Mouse (Mus musculus) T-helper 2 cell (primary cell): Measurements from ENCODE around the gene Polq.

Experiments used
- in situ Hi-C: fragments of 300-600 bp; cut with MboI, MseI; formaldehyde crosslinking; loops from one replicate; pipeline ENCODE4 v1.15.1; 2025; ENCODE audit warnings: high pct_unique_total_duplicates

Gene Polq

GRCm38 (mm10) chr16:37011061-37011921 is at the start of gene Polq:
Polq (plus strand) TSS chr16:37011786.
- in situ Hi-C loops, result no loop called here

- in situ Hi-C loops, result loop anchor here (5.0 to 10.0 kb wide), 2 partner anchors 34 to 1299 kb away; no protein-coding TSS in a partner anchor
Measured at GRCm38 (mm10) chr16:36963415-36963814, 48.2 kb upstream of the Polq start.

- in situ Hi-C loops, result no loop called here
Measured at GRCm38 (mm10) chr16:36979127-36979526, 32.5 kb upstream of the Polq start.

GRCm38 (mm10) chr16:36983796-36984195 is 27.8 kb upstream of the Polq start:
- in situ Hi-C loops, result no loop called here

- in situ Hi-C loops, result no loop called here
Measured at GRCm38 (mm10) chr16:36985636-36986042, 25.9 kb upstream of the Polq start.

GRCm38 (mm10) chr16:36987399-36987798 is 24.2 kb upstream of the Polq start:
- in situ Hi-C loops, result no loop called here

- in situ Hi-C loops, result no loop called here
Measured at GRCm38 (mm10) chr16:36988066-36988465, 23.5 kb upstream of the Polq start.

GRCm38 (mm10) chr16:36989493-36989892 is 22.1 kb upstream of the Polq start:
- in situ Hi-C loops, result no loop called here

GRCm38 (mm10) chr16:36989999-36990625 is 21.5 kb upstream of the Polq start, which contains the start of gene Fbxo40:
Fbxo40 (minus strand) TSS chr16:36990467.
- in situ Hi-C loops, result no loop called here

- in situ Hi-C loops, result loop anchor here (5.0 kb wide), 1 partner anchor 35 kb away; no protein-coding TSS in a partner anchor
Measured at GRCm38 (mm10) chr16:36997650-36998049, 13.9 kb upstream of the Polq start.

- in situ Hi-C loops, result loop anchor here (5.0 kb wide), 1 partner anchor 37 kb away; no protein-coding TSS in a partner anchor
Measured at GRCm38 (mm10) chr16:36999366-36999972, 12.1 kb upstream of the Polq start.

GRCm38 (mm10) chr16:37009262-37009661 is 2.3 kb upstream of the Polq start:
- in situ Hi-C loops, result loop anchor here (5.0 kb wide), 1 partner anchor 122 kb away; no protein-coding TSS in a partner anchor

GRCm38 (mm10) chr16:37010370-37010769 is 1.2 kb upstream of the Polq start:
- in situ Hi-C loops, result no loop called here

GRCm38 (mm10) chr16:37011922-37012289 is 320 bp downstream of the Polq start:
- in situ Hi-C loops, result no loop called here

- in situ Hi-C loops, result no loop called here
Measured at GRCm38 (mm10) chr16:37012336-37012735, 750 bp downstream of the Polq start.

GRCm38 (mm10) chr16:37027581-37027980 is 16.0 kb downstream of the Polq start:
- in situ Hi-C loops, result no loop called here

- in situ Hi-C loops, result no loop called here
Measured at GRCm38 (mm10) chr16:37031996-37032395, 20.4 kb downstream of the Polq start.

GRCm38 (mm10) chr16:37034751-37035150 is 23.2 kb downstream of the Polq start:
- in situ Hi-C loops, result no loop called here

- in situ Hi-C loops, result no loop called here
Measured at GRCm38 (mm10) chr16:37059631-37060030, 48.0 kb downstream of the Polq start.

- in situ Hi-C loops, result no loop called here
Measured at GRCm38 (mm10) chr16:37061261-37061660, 49.7 kb downstream of the Polq start.

- in situ Hi-C loops, result no loop called here
Measured at GRCm38 (mm10) chr16:37072354-37072753, 60.8 kb downstream of the Polq start.

- in situ Hi-C loops, result no loop called here
Measured at GRCm38 (mm10) chr16:37089648-37090047, 78.1 kb downstream of the Polq start.
